Comparison of ENCODE assay signal across 25 mouse cellular contexts in genomic region chr13:52196917-52197316, GRCm38 (mm10).
DNase-seq lines count a peak whose midpoint lies in the region; ATAC-seq and TF ChIP-seq lines count a peak whose summit lies in the region.
"Had no signal": no experiment of that assay in that cellular context is flagged by ENCODE, and none has a peak within 500 bp of the region (broad histone marks: within the 10 kb centered on the region; RNA-seq: fewer than 3 reads in every experiment).

No protein-coding gene starts in this region.

- no peak for TF ChIP-seq POLR2A in lung, adult 2 months (IDR thresholded peaks at IDR 0.05; ENCODE audit: borderline replicate concordance, extremely low read depth, low read depth, low read length)

- H3K4me2 ChIP-seq in liver, embryonic 16.5 days (ENCODE audit: low read depth, low read length) = no peak overlapping the region
- H3K4me2 ChIP-seq: embryonic facial prominence, embryonic 15.5 days; hindbrain, embryonic 15.5 days; limb, embryonic 15.5 days; neural tube, embryonic 13.5 days had no signal

- no peak overlapping the region for H3K27ac ChIP-seq in liver, embryonic 16.5 days (ENCODE audit: low read length)
- H3K27ac ChIP-seq: embryonic facial prominence, embryonic 15.5 days; hindbrain, embryonic 15.5 days; kidney, postnatal 0 days; limb, embryonic 15.5 days; midbrain, embryonic 10.5 days; neural tube, embryonic 13.5 days had no signal

- H3K9ac ChIP-seq in liver, embryonic 16.5 days (ENCODE audit: low read depth, low read length) = no peak overlapping the region
- H3K9ac ChIP-seq: embryonic facial prominence, embryonic 15.5 days; hindbrain, embryonic 15.5 days; limb, embryonic 15.5 days; neural tube, embryonic 13.5 days had no signal

- H3K36me3 ChIP-seq in liver, embryonic 16.5 days (ENCODE audit: control insufficient read depth, insufficient read depth) = no peaks in the 10 kb centered on the region
- H3K36me3 ChIP-seq: embryonic facial prominence, embryonic 15.5 days; hindbrain, embryonic 15.5 days; limb, embryonic 15.5 days; midbrain, embryonic 10.5 days; neural tube, embryonic 13.5 days had no signal

- WGBS in lung, adult 2 months = 80% methylated on average over 5 of the region's 5 CpGs
- WGBS in liver, embryonic 16.5 days (ENCODE audit: insufficient replicate concordance) = 38% methylated on average over 5 of the region's 5 CpGs

- no peak overlapping the region for H3K4me3 ChIP-seq in lung, adult 2 months (replicated peaks; ENCODE audit: extremely low read depth, low read depth, low read length)
- H3K4me3 ChIP-seq in liver, embryonic 16.5 days (ENCODE audit: low read depth, low read length) = no peak overlapping the region
- H3K4me3 ChIP-seq: embryonic facial prominence, embryonic 15.5 days; hindbrain, embryonic 15.5 days; limb, embryonic 15.5 days; midbrain, embryonic 10.5 days; myocyte; neural tube, embryonic 13.5 days had no signal

- H3K4me1 ChIP-seq in lung, adult 2 months (ENCODE audit: control insufficient read depth, insufficient read depth, low read length) = no peaks in the 10 kb centered on the region
- H3K4me1 ChIP-seq in liver, embryonic 16.5 days (ENCODE audit: control insufficient read depth, low read depth, low read length) = no peaks in the 10 kb centered on the region
- H3K4me1 ChIP-seq: embryonic facial prominence, embryonic 15.5 days; hindbrain, embryonic 15.5 days; limb, embryonic 15.5 days had no signal

- ATAC-seq in liver, embryonic 16.5 days (ENCODE audit: low read depth) = peak; percentile 76
- ATAC-seq: activated CD4-positive, CD25-positive, alpha-beta regulatory T cell, adult 4 months; forebrain, embryonic 14.5 days; midbrain, embryonic 16.5 days had no signal

- intact Hi-C loops in heart, postnatal 25 days (cut with DNase I) = no loop called here

- no peak for TF ChIP-seq CTCF in lung, adult 2 months (IDR thresholded peaks at IDR 0.05; ENCODE audit: insufficient read depth, low read length)

- DNase-seq in heart, adult 9 months (ENCODE audit: low spot score in 2 of 2) = peak; percentile 10 to 19
- DNase-seq in heart, postnatal 25 days (ENCODE audit: low spot score) = no peak
- peak; percentile 13 for DNase-seq in lung, postnatal 10 days
- DNase-seq in lung, adult 2 months = no peak
- no peak for DNase-seq in left cerebral cortex, adult 11 months (ENCODE audit: low spot score)
- DNase-seq in ovary, postnatal 36 days (ENCODE audit: low spot score) = no peak
- DNase-seq: cerebellum, adult 11 months; cerebellum, adult 9-11 months; kidney, adult 2 months; layer of hippocampus, adult 9-11 months; left cerebral cortex, postnatal 4 days; right cerebral cortex, adult 18-20 months; right cerebral cortex, postnatal 4 days; thymus, postnatal 25 days had no signal

- H3K9me3 ChIP-seq in liver, embryonic 16.5 days (replicated peaks; ENCODE audit: control insufficient read depth, low read length) = no peaks in the 10 kb centered on the region
- H3K9me3 ChIP-seq: embryonic facial prominence, embryonic 15.5 days; hindbrain, embryonic 15.5 days; limb, embryonic 15.5 days; midbrain, embryonic 10.5 days; neural tube, embryonic 13.5 days had no signal

- no peaks in the 10 kb centered on the region for H3K27me3 ChIP-seq in liver, embryonic 16.5 days (ENCODE audit: control insufficient read depth, insufficient read depth, low read depth, low read length)
- H3K27me3 ChIP-seq: embryonic facial prominence, embryonic 15.5 days; hindbrain, embryonic 15.5 days; limb, embryonic 15.5 days had no signal

Comparison
In these comparisons a context has a peak if more than half of its experiments do, and no peak if none do; other contexts are left out.
1. DNase-seq: peak in heart, adult 9 months (2 of 2) and lung, postnatal 10 days (single experiment); none in heart, postnatal 25 days (single experiment), lung, adult 2 months (single experiment), left cerebral cortex, adult 11 months (single experiment) and ovary, postnatal 36 days (single experiment).